Mouse (Mus musculus) testis, postnatal 10 days (tissue): ENCODE measurements around the gene 4930407I10Rik.

Source experiments
- DNase-seq: peaks from one replicate; pipeline ENCODE4 v3.0.0; 2021; ENCODE audit warnings: low spot score

Gene 4930407I10Rik

DNA sequence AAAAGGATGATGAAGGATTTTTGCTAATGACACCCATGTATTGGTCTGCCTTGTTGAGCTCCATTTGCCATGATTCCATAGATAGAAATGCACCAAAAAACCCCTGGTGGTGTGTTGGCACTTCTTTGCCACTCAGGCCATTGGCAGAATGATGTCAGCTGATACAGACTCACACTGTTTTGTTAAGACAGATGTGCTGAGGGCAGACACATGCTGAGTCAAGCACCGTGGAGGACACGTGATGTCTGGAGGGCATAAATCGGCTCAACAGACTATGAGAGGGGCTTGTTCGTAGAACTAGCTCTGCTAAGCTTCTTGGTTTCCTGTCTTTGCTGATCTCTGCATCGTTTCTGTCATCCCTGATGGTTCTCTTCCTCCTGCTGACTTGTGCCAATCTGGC is 6.4 kb upstream of the 4930407I10Rik start:
- DNase-seq = no peak

DNA sequence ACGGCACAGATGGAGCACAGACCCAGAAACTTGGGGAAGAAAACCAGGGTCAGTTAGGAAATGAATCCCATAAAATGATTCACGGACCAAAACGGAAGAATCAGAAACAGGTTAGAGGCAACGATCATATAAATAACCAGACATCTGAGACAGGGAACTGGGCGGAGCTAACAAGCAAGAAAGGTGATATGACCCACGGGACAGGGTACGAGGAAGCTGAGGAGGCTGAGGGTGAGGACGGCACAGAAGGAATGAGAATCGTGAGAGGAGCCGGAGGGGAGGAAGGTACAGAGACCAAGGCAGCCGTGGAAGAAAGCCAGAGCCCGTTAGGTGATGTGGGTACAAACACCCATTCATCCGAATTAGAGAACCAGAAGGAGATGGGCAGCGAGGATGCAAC is 5.0 kb downstream of the 4930407I10Rik start:
- no peak for DNase-seq

DNA sequence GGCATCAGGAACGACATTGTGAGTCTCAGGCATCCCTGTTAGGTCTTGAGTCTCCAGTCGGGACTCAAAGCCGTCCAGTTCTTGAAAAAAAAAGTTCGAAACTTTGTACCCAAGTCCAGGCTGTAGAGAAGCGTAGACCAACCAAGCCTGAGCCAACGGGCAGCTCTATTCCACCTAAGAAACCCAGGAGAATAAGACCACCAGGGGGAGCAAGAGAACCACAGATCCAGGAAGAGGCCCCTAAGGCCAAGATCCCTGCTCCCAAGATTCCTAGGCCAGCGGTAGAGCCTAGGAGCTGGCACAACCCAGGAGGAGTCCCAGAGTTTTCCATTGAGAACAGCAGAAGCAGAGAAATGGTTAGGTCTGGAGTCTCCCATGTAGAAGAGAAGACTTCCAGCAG is 6.6 kb downstream of the 4930407I10Rik start:
- peak; percentile 81 for DNase-seq

DNA sequence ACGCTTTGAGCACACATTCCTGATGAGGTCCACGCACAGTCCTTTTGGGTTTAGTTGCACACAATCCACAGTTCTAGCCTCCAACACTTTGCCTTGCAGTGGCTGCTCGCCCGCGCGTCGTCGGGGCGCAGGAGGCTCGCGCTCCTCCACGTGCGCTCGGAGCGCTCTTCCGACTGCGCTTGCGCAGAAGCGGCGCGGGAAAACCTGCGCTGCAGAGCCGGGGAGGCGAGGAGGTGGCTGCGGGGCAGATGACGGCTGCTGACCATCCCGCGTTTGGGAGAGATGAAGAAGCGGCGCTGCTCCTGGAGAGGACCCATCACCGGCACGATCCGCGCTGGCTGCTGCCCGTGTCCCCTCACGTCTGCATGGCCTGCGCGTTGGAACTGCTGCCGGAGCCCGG is 10.9 kb downstream of the 4930407I10Rik start, which contains the start of gene Mei1:
Gene Mei1 (plus strand): TSS at position 99 of the 400 bp plus-strand sequence.
- peak; percentile 47 for DNase-seq

DNA sequence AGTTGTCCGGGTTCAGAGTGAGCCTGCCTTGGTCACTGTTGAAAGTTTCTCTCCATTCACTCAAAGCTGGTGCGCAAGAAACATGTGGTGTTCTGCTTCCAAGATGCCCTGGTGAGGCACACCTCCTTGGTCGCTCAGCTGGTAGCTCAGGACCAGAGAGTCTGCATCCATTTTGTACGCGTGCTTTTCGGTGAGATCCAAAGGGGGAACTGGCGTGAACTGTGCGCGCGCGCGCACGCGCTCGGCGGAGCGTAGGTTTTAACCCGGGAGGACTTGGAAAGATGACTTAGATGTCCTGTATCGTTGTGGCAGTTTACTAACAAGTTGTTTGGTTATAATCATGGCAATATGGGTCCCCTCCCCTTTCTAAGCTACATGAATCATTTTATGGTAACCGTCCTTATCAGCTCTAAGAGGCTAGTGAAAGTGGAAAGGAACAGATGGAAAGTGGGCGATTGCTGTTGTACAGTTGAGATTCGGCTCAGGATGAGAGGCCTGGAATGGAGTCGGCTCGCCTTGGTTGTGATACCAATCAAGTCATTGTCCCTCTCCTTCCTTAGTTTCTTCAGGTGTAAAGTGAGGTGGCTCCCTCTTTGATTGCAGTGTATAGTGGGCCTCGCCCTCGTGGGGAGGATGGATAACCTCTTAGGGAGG is 13.0 kb downstream of the 4930407I10Rik start:
- DNase-seq = no peak

DNA sequence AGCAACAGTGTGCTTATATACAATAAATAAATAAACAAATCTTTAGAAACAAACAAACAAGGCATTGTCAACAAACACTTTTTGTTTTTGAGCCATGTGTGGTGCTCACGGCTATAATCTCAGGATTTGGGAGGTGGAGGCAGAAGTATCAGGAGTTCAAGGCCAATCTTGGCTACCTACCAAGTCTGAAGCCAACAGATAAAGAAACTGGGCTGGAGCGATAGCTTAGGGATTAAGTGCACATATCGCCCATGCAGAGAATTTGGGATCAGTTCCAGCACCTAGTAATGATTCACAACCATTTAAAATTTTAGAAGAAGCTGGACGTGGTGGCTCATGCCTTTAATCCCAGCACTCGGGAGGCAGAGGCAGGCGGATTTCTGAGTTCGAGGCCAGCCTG is 14.5 kb downstream of the 4930407I10Rik start:
- no peak for DNase-seq

DNA sequence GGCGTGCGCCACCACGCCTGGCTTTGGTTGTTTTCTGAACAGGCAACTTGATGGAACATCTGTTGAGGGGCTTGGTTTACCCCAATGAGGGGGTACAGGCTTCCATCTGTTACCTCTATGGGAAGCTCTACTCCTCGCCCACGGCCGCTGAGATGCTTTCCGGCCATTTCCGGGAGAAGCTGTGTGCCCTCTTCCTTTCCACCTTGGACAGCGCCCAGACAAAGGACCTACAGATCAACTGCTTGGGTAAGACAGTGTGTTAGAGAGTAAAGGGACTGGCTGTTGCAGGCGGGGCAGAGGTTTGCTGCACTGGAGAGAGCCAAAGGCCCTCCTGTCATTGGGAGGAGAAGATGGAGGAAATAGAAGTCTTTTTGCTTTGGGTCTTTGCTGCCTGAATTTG is 20.9 kb downstream of the 4930407I10Rik start:
- DNase-seq = no peak

DNA sequence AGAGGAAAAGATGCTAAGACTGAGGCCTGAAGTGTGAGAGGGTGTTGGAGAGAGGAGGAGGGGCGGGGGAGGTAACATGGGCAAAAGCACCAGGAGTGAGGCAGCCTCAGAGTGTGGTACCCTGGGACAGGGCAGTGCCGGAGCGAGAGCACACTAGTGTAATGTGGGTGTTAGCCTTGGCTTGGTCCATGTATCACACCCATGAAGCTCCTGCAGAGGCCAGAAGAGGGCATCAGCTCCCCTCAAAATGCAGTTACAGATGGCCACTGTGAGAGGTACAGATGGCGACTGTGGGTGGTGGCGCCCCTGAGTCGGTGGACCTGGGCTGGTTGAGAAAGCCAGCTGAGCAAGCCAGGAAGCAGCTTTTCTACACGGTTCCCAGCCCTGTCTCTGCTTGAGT is 22.2 kb downstream of the 4930407I10Rik start:
- no peak for DNase-seq

DNA sequence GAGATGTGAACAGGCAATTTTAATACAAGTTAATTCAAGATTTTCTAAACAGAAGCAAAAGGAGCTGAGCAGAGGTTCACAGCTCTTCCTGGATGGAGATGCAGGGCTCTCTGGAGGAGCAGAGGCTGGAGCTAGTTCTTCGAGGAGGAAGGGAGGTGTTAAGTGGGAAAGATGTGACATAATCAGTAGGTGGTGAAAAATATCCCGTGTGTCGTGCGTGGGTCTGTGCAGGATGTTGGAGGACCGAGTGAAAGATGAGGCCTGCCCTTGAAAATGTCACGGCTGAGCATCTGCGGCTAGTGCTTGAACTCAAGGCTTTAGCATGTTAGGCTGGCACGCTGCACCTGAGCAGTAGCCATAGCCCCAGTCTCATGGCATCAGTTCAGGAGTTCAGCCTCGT is 26.7 kb downstream of the 4930407I10Rik start:
- no peak for DNase-seq

DNA sequence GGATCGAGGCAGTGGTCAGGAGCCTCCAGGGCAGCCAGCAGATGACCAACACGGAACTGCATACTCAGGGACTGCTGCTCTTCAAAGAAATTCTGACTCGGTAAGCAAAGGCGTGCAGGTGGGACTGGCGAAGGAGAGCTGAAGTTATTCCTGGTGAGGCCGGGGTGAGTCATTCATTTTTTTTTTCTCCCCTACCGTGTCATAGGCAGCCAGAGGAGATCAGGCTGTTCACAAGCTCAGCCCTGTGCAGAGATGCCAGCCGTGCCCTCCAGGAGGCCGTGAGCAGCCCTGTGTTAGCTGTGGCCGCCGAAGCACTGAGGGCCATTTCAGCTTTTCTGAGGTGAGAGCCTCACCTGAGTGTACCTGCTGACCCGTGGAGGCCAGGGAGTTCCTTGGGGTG is 27.2 kb downstream of the 4930407I10Rik start:
- DNase-seq = no peak

DNA sequence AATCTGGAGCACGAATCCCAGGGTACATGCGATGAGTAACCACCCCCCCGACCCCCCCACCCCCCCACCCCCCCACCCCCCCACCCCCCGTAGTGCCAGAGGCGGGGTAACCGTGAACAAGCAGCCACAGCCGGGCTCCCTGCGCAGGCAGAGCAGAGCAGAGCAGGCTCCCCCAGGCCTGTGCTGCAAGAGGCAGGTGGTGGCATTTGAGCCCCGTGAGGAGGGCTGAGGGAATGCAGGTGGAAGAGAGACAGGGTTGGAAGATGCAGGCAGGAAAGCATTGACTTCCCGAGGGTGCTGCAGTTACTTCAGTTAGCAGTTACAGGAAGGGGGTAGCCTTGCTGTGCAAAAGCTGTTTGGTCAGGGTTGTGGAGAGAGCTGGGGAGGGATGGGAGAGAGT is 28.3 kb downstream of the 4930407I10Rik start:
- DNase-seq = no peak

DNA sequence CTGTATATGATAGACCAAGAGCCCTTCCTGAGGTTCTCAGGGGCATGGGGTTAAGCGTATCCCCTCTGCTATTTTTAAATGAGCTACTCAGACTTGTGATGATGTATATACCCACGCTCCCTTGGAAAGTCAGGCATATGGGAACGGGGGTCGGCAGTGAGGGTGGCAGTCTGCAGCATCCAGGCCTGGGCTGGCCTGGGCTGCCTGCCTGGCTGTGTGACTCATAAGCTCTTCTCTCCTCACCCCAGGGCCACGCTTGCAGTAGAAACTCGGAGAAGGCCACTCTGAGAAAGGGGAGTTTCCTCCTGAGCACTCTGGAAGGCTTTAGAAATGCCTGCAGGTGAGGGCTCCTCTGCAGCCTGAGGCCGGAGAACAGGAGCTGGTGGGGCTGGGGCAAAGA is 32.1 kb downstream of the 4930407I10Rik start:
- no peak for DNase-seq

DNA sequence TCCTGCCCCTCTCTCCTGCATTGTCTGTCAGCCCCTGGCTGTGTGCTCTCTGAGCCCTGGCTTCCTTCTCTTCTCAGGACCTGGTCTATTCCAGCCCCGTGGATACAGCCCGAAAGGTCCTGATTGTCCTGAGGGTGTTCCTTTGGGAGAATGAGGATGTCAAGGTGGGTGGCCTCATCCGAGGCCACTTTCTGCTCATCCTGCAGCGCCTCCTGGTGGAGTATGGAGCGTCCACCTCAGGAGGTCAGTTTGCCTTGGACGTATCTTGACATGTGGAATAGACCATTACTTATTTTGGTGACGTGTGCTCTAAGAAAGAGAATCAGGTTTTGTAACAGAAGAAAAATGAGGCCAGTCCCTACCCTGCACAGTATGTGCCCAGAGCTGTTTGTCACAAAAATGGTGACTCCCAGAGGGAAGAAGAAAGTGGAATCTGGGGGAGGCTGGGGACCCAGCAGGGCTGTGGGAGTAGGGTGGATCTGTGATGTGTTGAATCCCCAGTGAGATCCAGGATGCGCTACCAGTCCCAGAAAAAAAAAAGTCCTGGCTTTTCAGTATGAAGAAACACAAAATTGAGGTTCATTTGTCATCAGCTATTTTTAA is 48.1 kb downstream of the 4930407I10Rik start:
- peak; percentile 87 for DNase-seq
